Mouse (Mus musculus): ENCODE data around the gene Olfr218. TPM values are rescaled to one million over a fixed set of nuclear protein-coding genes. Genes with fewer than 3 reads are reported as not detected.

Olfr218 gene
- not detected in 2 replicates for polyA plus RNA-seq (2015; fragmentation: Nextera tagmentation; extraction: Ambion mirVana)

GRCm38 (mm10) chr1:173197508-173197907 lies at the start of gene Olfr218:
Gene Olfr218, plus strand, starts transcription at chr1:173197808.

GRCm38 (mm10) chr1:173190540-173190939 lies 7.1 kb upstream of the Olfr218 start, which contains the start of gene Olfr1406:
Gene Olfr1406, minus strand, starts transcription at chr1:173190640.

GRCm38 (mm10) chr1:173212092-173212491 lies 14.5 kb downstream of the Olfr218 start, which contains the start of gene Olfr1404:
Gene Olfr1404, plus strand, starts transcription at chr1:173212392.

GRCm38 (mm10) chr1:173227081-173227480 lies 29.5 kb downstream of the Olfr218 start, which contains the start of gene Fcer1a:
Gene Fcer1a, minus strand, starts transcription at chr1:173227214.

Other genes with a start within 250 kb of the Olfr218 start
- not detected in 2 replicates for gene Olfr16, start 247.4 kb upstream of the Olfr218 start, polyA plus RNA-seq (2015; fragmentation: Nextera tagmentation; extraction: Ambion mirVana)
- gene Olfr1408, start 60.4 kb upstream of the Olfr218 start, polyA plus RNA-seq (2015; fragmentation: Nextera tagmentation; extraction: Ambion mirVana), result not detected in 2 replicates
- gene Olfr1406, start 7.2 kb upstream of the Olfr218 start, polyA plus RNA-seq (2015; fragmentation: Nextera tagmentation; extraction: Ambion mirVana), result not detected in 2 replicates
- gene Olfr1404, start 14.6 kb downstream of the Olfr218 start, polyA plus RNA-seq (2015; fragmentation: Nextera tagmentation; extraction: Ambion mirVana), result not detected in 2 replicates
- gene Fcer1a, start 29.4 kb downstream of the Olfr218 start, polyA plus RNA-seq (2015; fragmentation: Nextera tagmentation; extraction: Ambion mirVana), result 1.7 and 2.9 TPM in 2 replicates
- not detected in 2 replicates for gene Olfr418, start 68.2 kb downstream of the Olfr218 start, polyA plus RNA-seq (2015; fragmentation: Nextera tagmentation; extraction: Ambion mirVana)
- gene Mptx2, start 80.0 kb downstream of the Olfr218 start, polyA plus RNA-seq (2015; fragmentation: Nextera tagmentation; extraction: Ambion mirVana), result not detected in 2 replicates
- gene Ackr1, start 135.9 kb downstream of the Olfr218 start, polyA plus RNA-seq (2015; fragmentation: Nextera tagmentation; extraction: Ambion mirVana), result 2.6 and 4.9 TPM in 2 replicates
- 1.3 TPM in 2 replicates for gene Aim2, start 153.1 kb downstream of the Olfr218 start, polyA plus RNA-seq (2015; fragmentation: Nextera tagmentation; extraction: Ambion mirVana)
- gene Cadm3, start 169.9 kb downstream of the Olfr218 start, polyA plus RNA-seq (2015; fragmentation: Nextera tagmentation; extraction: Ambion mirVana), result 5.0 and 8.7 TPM in 2 replicates